ENCODE assay signal across 9 mouse cellular contexts in genomic region chr11:97658751-97659266, GRCm38 (mm10). TPM values are rescaled to one million over a fixed set of nuclear protein-coding genes. Genes with fewer than 3 reads are reported as not detected.
DNase-seq lines count a peak whose midpoint lies in the region; ATAC-seq and TF ChIP-seq lines count a peak whose summit lies in the region.
"Had no signal": no experiment of that assay in that cellular context is flagged by ENCODE, and none has a peak within 500 bp of the region (broad histone marks: within the 10 kb centered on the region; RNA-seq: fewer than 3 reads in every experiment).

No protein-coding gene starts in this region.

- H3K4me3 ChIP-seq in heart, embryonic 14.5 days (ENCODE audit: control insufficient read depth in 1 of 2, insufficient read depth in 1 of 2, low read depth in 1 of 2, low read length in 2 of 2) = peak overlapping the region in 1 of 2 experiments; percentile 83; a peak in 1 of 4 replicates
- H3K4me3 ChIP-seq in ES-Bruce4 (ENCODE audit: low read depth, low read length) = peak overlapping the region; percentile 73
- H3K4me3 ChIP-seq in embryonic fibroblast, embryonic 13.5 days (ENCODE audit: insufficient read depth, low read length) = peak overlapping the region; percentile 74
- no peak overlapping the region for H3K4me3 ChIP-seq in liver, embryonic 15.5 days (replicated peaks)

- 0 out of 2 replicates have a peak, but pooled peaks have one; percentile 33 for TF ChIP-seq EP300 in ES-Bruce4 (IDR thresholded peaks at IDR 0.05; ENCODE audit: insufficient read depth, low read depth, low read length)

- ATAC-seq in heart, embryonic 14.5 days (ENCODE audit: insufficient number of reproducible peaks, insufficient read depth, low FRiP score, low read depth) = no peak
- no peak for ATAC-seq in liver, embryonic 15.5 days (ENCODE audit: insufficient read depth)

- no peak for TF ChIP-seq POLR2A in ES-Bruce4 (IDR thresholded peaks at IDR 0.05; ENCODE audit: insufficient read depth, low read length)
- TF ChIP-seq POLR2A in embryonic fibroblast, embryonic 13.5 days (IDR thresholded peaks at IDR 0.05; ENCODE audit: low read depth, low read length) = no peak

- WGBS in heart, embryonic 14.5 days = 23% methylated on average over 11 of the region's 11 CpGs
- WGBS in liver, embryonic 15.5 days (ENCODE audit: insufficient replicate concordance) = 37% methylated on average over 11 of the region's 11 CpGs

- peak overlapping the region in 1 of 2 experiments; percentile 92; a peak in 2 of 4 replicates for H3K27ac ChIP-seq in heart, embryonic 14.5 days (replicated peaks in 1 of 2; ENCODE audit: control insufficient read depth in 1 of 2, insufficient read depth in 1 of 2, low read depth in 2 of 2, low read length in 2 of 2)
- peak overlapping the region; percentile 87 for H3K27ac ChIP-seq in ES-Bruce4 (ENCODE audit: insufficient read depth, low read length)
- H3K27ac ChIP-seq in embryonic fibroblast, embryonic 13.5 days (ENCODE audit: insufficient read depth, low read length) = no peak overlapping the region
- no peak overlapping the region for H3K27ac ChIP-seq in liver, embryonic 15.5 days (replicated peaks)

- H3K4me1 ChIP-seq in heart, embryonic 14.5 days (ENCODE audit: control insufficient read depth in 2 of 2, insufficient read depth in 2 of 2, low read length in 2 of 2) = peaks cover 35 to 43% of the 10 kb centered on the region in 2 experiments
- H3K4me1 ChIP-seq in ES-Bruce4 (ENCODE audit: control insufficient read depth, insufficient read depth, low read length) = peaks cover 6% of the 10 kb centered on the region
- H3K4me1 ChIP-seq in embryonic fibroblast, embryonic 13.5 days (ENCODE audit: control insufficient read depth, insufficient read depth, low read length) = peaks cover 6% of the 10 kb centered on the region
- peaks cover 38% of the 10 kb centered on the region for H3K4me1 ChIP-seq in liver, embryonic 15.5 days (replicated peaks)

- H3K36me3 ChIP-seq in heart, embryonic 14.5 days (ENCODE audit: control insufficient read depth, insufficient read depth, low read length) = no peaks in the 10 kb centered on the region
- no peaks in the 10 kb centered on the region for H3K36me3 ChIP-seq in ES-Bruce4 (ENCODE audit: control insufficient read depth, insufficient read depth, low read length, poor library complexity, severe bottlenecking)
- no peaks in the 10 kb centered on the region for H3K36me3 ChIP-seq in liver, embryonic 15.5 days (replicated peaks)

- no peaks in the 10 kb centered on the region for H3K27me3 ChIP-seq in heart, embryonic 14.5 days (ENCODE audit: control insufficient read depth, insufficient read depth, low read length)
- no peaks in the 10 kb centered on the region for H3K27me3 ChIP-seq in ES-Bruce4 (ENCODE audit: control insufficient read depth, insufficient read depth, low read length, poor library complexity, severe bottlenecking)
- H3K27me3 ChIP-seq in liver, embryonic 15.5 days = peaks cover 57% of the 10 kb centered on the region

- no peaks in the 10 kb centered on the region for H3K9me3 ChIP-seq in heart, embryonic 14.5 days (ENCODE audit: control insufficient read depth, low read length)
- no peaks in the 10 kb centered on the region for H3K9me3 ChIP-seq in ES-Bruce4 (replicated peaks; ENCODE audit: control insufficient read depth, insufficient read depth, low read length, poor library complexity, severe bottlenecking)
- H3K9me3 ChIP-seq in liver, embryonic 15.5 days (replicated peaks) = no peaks in the 10 kb centered on the region

- no peak for TF ChIP-seq CTCF in ES-Bruce4 (IDR thresholded peaks at IDR 0.05; ENCODE audit: low read depth, low read length)
- no peak for TF ChIP-seq CTCF in embryonic fibroblast, embryonic 13.5 days (IDR thresholded peaks at IDR 0.05; ENCODE audit: borderline replicate concordance, insufficient read depth, low read length)

- peak overlapping the region; percentile 96 for H3K9ac ChIP-seq in heart, embryonic 14.5 days (ENCODE audit: low read length)
- peak overlapping the region; percentile 97 for H3K9ac ChIP-seq in ES-Bruce4 (ENCODE audit: low read depth, poor library complexity, severe bottlenecking)
- no peak overlapping the region for H3K9ac ChIP-seq in liver, embryonic 15.5 days

- DNase-seq in heart, adult 8-10 months (ENCODE audit: low spot score) = no peak
- no peak for DNase-seq in B cell, adult 2 months
- DNase-seq in layer of hippocampus, postnatal 25 days (ENCODE audit: extremely low spot score in 1 of 2, low spot score in 1 of 2) = no peak
- no peak for DNase-seq in spleen, adult 18-20 months
- DNase-seq: thymus, postnatal 25 days had no signal

- peak overlapping the region; percentile 86 for H3K4me2 ChIP-seq in heart, embryonic 14.5 days (ENCODE audit: low read length)
- peak overlapping the region; percentile 75 for H3K4me2 ChIP-seq in liver, embryonic 15.5 days

RNA-seq across cellular contexts. Expression of gene Mllt6, which starts 4.4 kb away (rescaled TPM):
- polyA plus RNA-seq in heart, embryonic 14.5 days (2014; fragmentation: Nextera tagmentation; extraction: Ambion mirVana) = 3.2 and 3.3 TPM in 2 replicates
- total RNA-seq in heart, adult 8-10 months (2022) = 10 to 100 TPM; 68.8 to 84.0 (median 69.8) TPM
- polyA plus RNA-seq in ES-Bruce4 (2011; ENCODE audit: insufficient read depth, insufficient read length, low read depth, missing spikeins) = 23.7 and 25.2 TPM in 2 replicates
- polyA plus RNA-seq in embryonic fibroblast, embryonic 13.5 days (2011; ENCODE audit: insufficient read length, low read depth, missing spikeins) = 16.2 and 18.0 TPM in 2 replicates
- 0.16 and 0.20 TPM in 2 replicates for polyA plus RNA-seq in liver, embryonic 15.5 days (2015; fragmentation: Nextera tagmentation; extraction: Ambion mirVana)
- total RNA-seq in layer of hippocampus, postnatal 25 days (2021) = 100 to 1,000 TPM in 1 of 2 experiments, 10 to 100 TPM in 1; 88.5 to 105 TPM

RNA-seq across cellular contexts. Expression of gene Cisd3, which starts 26.8 kb away (rescaled TPM):
- polyA plus RNA-seq in heart, embryonic 14.5 days (2014; fragmentation: Nextera tagmentation; extraction: Ambion mirVana) = 52.6 and 63.2 TPM in 2 replicates
- 100 to 1,000 TPM; 133 to 158 (median 141) TPM for total RNA-seq in heart, adult 8-10 months (2022)
- 62.3 and 77.2 TPM in 2 replicates for polyA plus RNA-seq in ES-Bruce4 (2011; ENCODE audit: insufficient read depth, insufficient read length, low read depth, missing spikeins)
- polyA plus RNA-seq in embryonic fibroblast, embryonic 13.5 days (2011; ENCODE audit: insufficient read length, low read depth, missing spikeins) = 39.9 and 42.5 TPM in 2 replicates
- polyA plus RNA-seq in liver, embryonic 15.5 days (2015; fragmentation: Nextera tagmentation; extraction: Ambion mirVana) = 11.4 and 12.3 TPM in 2 replicates
- total RNA-seq in layer of hippocampus, postnatal 25 days (2021) = 10 to 100 TPM; 47.0 to 55.1 TPM

RNA-seq across cellular contexts. Expression of gene Epop, which starts 29.3 kb away (rescaled TPM):
- 0.77 and 1.00 TPM in 2 replicates for polyA plus RNA-seq in heart, embryonic 14.5 days (2014; fragmentation: Nextera tagmentation; extraction: Ambion mirVana)
- 1 to 10 TPM in 3 of 4 experiments, under 1 TPM in 1; 0.92 to 1.7 (median 1.2) TPM for total RNA-seq in heart, adult 8-10 months (2022)
- polyA plus RNA-seq in ES-Bruce4 (2011; ENCODE audit: insufficient read depth, insufficient read length, low read depth, missing spikeins) = 39.3 and 44.1 TPM in 2 replicates
- polyA plus RNA-seq in embryonic fibroblast, embryonic 13.5 days (2011; ENCODE audit: insufficient read length, low read depth, missing spikeins) = 1.4 and 2.1 TPM in 2 replicates
- polyA plus RNA-seq in liver, embryonic 15.5 days (2015; fragmentation: Nextera tagmentation; extraction: Ambion mirVana) = 0.39 and 0.40 TPM in 2 replicates
- 10 to 100 TPM; 28.8 to 34.3 TPM for total RNA-seq in layer of hippocampus, postnatal 25 days (2021)

RNA-seq across cellular contexts. Expression of gene Pcgf2, which starts 41.5 kb away (rescaled TPM):
- polyA plus RNA-seq in heart, embryonic 14.5 days (2014; fragmentation: Nextera tagmentation; extraction: Ambion mirVana) = 12.5 and 14.5 TPM in 2 replicates
- total RNA-seq in heart, adult 8-10 months (2022) = 1 to 10 TPM; 4.6 to 6.3 (median 5.3) TPM
- 74.6 and 84.0 TPM in 2 replicates for polyA plus RNA-seq in ES-Bruce4 (2011; ENCODE audit: insufficient read depth, insufficient read length, low read depth, missing spikeins)
- 42.3 and 54.0 TPM in 2 replicates for polyA plus RNA-seq in embryonic fibroblast, embryonic 13.5 days (2011; ENCODE audit: insufficient read length, low read depth, missing spikeins)
- 1.4 and 2.7 TPM in 2 replicates for polyA plus RNA-seq in liver, embryonic 15.5 days (2015; fragmentation: Nextera tagmentation; extraction: Ambion mirVana)
- 10 to 100 TPM; 19.7 to 27.9 TPM for total RNA-seq in layer of hippocampus, postnatal 25 days (2021)

RNA-seq across cellular contexts. Expression of gene Psmb3, which starts 44.4 kb away (rescaled TPM):
- 430 and 441 TPM in 2 replicates for polyA plus RNA-seq in heart, embryonic 14.5 days (2014; fragmentation: Nextera tagmentation; extraction: Ambion mirVana)
- 100 to 1,000 TPM; 145 to 154 (median 150) TPM for total RNA-seq in heart, adult 8-10 months (2022)
- 296 and 332 TPM in 2 replicates for polyA plus RNA-seq in ES-Bruce4 (2011; ENCODE audit: insufficient read depth, insufficient read length, low read depth, missing spikeins)
- polyA plus RNA-seq in embryonic fibroblast, embryonic 13.5 days (2011; ENCODE audit: insufficient read length, low read depth, missing spikeins) = 229 and 259 TPM in 2 replicates
- polyA plus RNA-seq in liver, embryonic 15.5 days (2015; fragmentation: Nextera tagmentation; extraction: Ambion mirVana) = 236 and 247 TPM in 2 replicates
- total RNA-seq in layer of hippocampus, postnatal 25 days (2021) = 100 to 1,000 TPM; 125 to 144 TPM

Comparison
In these comparisons a context has a peak if more than half of its experiments do, and no peak if none do; other contexts are left out.
1. RNA of gene Epop, which starts 29.3 kb away (polyA plus RNA-seq): 39.3 to 44.1 TPM in ES-Bruce4; 1.4 to 2.1 TPM in embryonic fibroblast, embryonic 13.5 days, 0.77 to 1.00 TPM in heart, embryonic 14.5 days and 0.39 to 0.40 TPM in liver, embryonic 15.5 days; every median in the first group is over 10 times any median in the second.